Mouse (Mus musculus) kidney, adult 11 months (tissue): ENCODE results near the gene Tsc22d4.
A peak's percentile ranks its signal among the peaks of the same experiment; 100 is the strongest.
"Not testable (repeated sequence)": the region's sequence is repeated elsewhere in the genome, so short reads cannot be mapped to it uniquely, and the experiment has no call there.

ENCODE experiments used
- DNase-seq: peaks from one replicate; pipeline ENCODE4 v3.0.0; 2022

The Tsc22d4 gene

DNA sequence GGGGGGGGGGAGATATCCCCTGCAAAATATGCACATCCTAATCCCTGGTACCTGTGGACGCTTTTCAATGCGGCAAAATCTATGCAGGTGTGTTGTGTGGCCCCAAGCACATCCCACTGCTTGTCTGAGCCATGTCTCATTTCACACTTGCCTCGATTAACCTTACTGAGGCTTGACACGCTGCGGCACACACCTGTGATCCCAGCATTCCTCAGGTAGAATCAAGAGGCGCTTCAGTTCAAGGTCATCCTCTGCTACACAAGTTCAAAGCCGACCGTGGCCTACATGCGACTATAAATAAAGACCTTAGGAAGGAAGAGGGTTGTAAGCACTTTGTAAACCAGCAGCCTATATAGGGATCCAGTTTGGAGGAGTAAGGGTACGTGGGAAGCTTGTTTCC lies 3.5 kb upstream of the Tsc22d4 start:
- DNase-seq = no peak

DNA sequence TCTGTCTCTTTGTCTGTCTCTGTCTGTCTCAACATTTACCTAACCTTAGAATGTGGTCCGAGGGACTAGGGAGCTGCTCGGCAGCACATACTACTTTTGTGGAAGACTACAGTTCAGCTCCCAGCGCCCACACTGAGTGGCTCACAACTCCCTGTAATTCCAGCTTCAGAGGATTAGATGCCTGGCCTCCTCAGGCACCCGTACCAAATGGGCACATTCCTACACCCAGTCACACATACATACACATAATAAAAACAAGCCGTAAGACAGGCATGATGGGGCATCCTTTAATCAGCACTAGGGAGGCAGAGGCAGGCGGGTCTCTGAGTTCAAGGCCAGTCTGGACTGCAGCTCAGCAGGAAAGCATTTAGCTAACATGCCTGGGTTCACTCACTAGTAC lies 2.7 kb upstream of the Tsc22d4 start:
- DNase-seq = no peak

DNA sequence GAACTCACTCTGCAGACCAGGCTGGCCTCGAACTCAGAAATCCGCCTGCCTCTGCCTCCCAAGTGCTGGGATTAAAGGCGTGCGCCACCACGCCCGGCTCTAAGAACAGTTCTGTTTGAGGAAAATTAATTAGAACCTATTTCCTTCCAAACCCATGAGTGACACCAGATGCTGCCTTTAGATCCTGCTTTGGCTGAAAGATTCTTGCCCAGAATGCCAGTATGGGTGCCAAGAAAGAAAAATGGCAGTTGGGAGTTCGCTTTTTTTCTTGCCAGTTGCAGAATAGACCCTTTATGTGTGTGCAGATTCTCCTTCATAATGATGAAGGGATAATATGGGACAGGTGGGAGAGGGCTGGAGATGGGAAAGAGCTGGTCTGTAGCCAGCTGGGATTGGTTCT lies 1.3 kb upstream of the Tsc22d4 start:
- no peak for DNase-seq

DNA sequence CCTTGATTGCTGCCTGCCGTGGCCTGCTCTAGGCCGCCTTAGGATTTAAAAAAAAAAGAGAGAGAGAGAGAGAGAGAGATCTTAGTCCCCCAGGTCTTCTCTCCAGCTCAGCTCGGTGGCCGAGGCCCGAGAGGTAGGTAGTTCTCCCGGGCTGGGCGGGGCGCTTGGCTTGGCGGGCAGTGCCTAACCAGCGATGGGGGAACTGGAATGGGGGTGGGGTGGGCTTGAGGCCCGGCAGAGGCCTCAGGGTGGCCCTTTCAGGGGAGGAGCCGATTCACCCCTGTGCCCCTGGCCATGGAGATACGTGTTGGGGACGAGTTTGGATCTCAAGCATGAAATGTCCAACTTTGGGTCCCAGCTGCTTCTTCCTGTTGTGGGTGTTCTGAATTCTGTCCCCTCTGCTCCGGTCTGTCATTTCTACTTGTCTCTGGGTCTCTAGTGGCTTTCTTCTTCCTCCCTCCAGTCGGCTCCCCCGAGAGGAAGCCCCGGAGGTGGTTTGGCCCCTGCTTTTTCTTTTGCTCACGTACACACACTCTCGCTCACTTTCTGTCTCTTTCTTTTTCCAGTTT lies 836 bp downstream of the Tsc22d4 start:
- no peak for DNase-seq

DNA sequence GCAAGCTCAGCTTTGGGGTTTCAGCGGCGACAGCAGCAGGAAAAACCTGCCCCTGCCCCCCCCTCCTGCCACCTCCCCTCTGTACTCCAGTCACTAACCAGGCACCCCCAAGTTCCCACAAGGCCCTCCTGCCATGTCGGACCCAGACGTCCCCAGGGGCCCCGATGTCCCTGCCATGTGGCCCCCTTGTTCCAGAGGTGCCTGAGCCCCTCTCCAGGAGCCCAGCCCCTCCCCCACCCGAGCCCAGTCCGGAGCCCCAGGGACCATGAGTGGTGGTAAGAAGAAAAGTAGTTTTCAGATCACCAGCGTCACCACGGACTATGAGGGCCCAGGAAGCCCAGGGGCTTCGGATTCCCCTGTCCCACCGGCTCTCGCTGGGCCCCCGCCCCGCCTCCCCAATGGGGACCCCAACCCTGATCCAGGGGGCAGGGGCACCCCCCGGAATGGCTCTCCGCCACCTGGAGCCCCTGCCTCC lies 1.4 kb downstream of the Tsc22d4 start:
- DNase-seq = no peak

DNA sequence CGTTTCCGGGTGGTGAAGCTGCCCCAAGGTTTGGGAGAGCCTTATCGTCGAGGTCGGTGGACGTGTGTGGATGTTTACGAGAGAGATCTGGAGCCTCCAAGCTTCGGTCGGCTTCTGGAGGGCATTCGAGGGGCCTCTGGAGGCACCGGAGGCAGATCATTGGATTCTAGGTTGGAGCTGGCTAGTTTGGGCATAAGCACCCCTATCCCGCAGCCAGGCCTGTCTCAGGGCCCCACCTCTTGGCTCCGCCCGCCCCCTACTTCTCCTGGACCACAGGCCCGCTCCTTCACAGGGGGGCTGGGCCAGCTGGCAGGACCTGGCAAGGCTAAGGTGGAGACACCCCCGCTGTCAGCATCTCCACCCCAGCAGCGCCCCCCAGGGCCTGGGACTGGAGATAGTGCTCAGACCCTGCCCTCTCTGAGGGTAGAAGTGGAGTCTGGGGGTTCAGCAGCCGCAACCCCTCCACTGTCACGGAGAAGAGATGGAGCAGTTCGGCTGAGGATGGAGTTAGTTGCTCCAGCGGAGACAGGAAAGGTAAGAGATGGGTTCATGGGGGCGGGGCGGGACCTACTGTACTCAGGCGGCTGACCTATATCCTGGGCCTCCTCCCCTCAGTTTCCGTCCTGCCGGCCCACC lies 1.9 kb downstream of the Tsc22d4 start:
- DNase-seq = peak; percentile 47

DNA sequence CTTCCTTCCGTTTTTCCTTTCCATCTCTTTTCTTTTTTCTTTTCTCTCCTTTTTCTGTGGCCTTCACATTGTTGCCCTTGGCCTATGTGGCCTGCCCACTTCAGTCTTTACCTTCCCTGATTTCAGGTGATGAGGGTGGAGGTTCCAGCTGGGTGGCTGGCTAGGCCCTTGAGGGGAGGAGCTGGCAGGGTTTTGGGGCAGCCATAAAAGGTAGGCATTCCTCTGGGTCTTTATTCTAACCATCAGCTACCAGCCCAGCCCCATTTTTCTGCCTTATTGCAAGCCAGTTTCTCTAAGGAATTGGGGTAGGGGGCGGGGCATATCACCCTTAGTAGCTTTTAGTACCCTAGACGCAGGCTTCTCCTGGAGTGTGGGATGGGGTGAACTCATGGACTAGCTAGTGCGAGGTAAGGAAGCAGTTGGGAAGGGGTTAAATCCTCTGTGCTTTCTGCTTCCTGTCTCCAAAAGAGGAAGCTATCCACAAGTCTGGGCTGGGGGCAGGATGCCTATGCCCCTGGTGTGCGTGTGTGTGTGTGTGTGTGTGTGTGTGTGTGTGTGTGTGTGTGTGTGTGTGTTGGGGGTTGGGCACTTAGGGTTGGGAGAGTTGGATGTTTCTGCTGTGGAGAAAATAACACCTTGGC lies 2.7 kb downstream of the Tsc22d4 start:
- DNase-seq = peak; percentile 49

DNA sequence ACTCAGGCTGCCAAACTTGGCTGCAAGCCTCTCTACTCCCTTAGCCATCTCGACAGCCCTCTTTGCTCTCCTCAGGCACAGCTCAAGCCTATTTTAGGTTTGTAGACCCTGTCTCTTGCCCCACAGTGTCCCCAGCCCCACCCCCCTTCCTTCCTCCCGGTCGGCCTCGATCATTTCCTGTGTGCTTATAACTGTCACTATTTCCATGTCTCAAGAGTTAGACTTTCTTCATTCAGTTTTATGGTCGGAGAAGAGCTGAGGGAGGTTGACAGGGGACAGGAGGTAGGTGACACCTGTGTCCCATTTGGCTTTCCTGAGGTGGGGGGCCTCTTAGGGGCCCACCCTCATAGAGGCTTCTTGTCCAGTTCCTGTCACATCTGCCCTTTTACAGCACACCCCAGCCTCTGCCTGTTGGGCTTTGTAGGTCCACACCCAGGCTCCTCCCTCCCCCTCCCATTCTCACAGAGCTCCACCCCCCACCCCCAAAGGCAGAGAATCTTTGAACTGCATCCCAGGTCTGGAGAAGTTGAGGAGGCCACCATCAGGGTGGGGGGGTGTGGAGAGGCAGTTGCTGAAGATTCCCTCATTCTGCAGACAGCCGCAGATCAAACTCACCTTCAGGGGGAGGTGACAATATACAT lies 3.8 kb downstream of the Tsc22d4 start:
- DNase-seq = no peak

DNA sequence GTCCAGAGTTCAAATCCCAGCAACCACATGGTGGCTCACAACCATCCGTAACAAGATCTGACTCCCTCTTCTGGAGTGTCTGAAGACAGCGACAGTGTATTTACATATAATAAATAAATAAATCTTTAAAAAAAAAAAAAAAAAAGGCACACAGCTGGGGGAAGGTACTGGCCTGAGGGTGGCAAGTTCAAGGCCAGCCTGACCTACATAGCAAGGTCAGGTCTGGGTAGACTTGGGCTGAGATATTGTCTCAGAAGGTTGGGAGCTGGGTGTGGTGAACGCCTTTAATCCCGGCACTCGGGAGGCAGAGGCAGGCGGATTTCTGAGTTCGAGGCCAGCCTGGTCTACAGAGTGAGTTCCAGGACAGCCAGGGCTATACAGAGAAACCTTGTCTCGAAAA lies 4.7 kb downstream of the Tsc22d4 start:
- not testable (repeated sequence) for DNase-seq

DNA sequence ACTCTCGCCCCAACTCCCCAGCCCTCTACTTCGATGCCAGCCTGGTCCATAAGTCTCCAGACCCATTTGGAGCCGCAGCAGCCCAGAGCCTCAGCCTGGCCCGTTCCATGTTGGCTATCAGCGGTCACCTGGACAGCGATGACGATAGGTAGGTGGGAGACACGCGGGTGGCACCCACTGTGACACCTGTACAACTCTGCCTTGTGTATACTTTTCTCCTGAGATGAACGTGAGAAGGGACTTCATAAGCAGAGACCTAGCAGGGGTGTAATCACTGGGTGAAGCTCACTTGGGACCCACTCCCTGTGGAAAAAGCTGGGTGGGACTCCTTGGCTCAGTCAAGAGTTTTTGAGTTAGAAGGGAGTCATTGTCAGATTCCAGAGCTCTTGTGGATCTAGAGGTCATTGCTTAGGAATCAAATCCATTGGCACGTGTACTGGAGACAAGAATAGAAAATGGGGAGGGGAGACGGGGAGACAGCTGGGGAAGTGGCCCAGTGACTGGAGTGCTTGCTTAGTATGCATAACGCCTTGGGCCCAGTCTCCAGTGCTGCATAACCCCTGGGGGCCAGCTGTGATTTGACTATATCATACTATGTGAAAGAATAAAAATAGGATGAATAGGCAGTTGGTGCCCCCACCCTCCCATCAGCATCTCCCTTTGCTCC lies 5.8 kb downstream of the Tsc22d4 start:
- DNase-seq = no peak

DNA sequence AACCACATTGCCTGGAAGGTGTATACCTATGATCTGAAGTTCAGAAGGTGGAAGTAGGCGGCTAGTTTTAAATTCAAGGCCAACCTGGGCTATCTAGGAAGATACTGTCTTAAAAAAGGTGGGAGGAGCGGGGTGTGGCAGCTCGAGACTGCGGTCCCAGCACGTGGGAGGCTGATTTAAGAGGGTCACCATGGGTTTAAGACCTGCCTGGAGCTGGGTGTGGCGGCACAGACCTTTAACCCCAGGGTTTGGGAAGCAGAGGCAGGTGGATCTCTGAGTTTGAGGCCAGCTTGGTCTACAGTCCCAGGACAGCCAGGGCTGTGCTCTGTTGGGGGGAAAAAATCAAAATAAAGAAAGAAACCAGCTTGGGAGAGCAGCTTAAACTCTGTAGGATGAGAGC lies 6.5 kb downstream of the Tsc22d4 start:
- DNase-seq = no peak

DNA sequence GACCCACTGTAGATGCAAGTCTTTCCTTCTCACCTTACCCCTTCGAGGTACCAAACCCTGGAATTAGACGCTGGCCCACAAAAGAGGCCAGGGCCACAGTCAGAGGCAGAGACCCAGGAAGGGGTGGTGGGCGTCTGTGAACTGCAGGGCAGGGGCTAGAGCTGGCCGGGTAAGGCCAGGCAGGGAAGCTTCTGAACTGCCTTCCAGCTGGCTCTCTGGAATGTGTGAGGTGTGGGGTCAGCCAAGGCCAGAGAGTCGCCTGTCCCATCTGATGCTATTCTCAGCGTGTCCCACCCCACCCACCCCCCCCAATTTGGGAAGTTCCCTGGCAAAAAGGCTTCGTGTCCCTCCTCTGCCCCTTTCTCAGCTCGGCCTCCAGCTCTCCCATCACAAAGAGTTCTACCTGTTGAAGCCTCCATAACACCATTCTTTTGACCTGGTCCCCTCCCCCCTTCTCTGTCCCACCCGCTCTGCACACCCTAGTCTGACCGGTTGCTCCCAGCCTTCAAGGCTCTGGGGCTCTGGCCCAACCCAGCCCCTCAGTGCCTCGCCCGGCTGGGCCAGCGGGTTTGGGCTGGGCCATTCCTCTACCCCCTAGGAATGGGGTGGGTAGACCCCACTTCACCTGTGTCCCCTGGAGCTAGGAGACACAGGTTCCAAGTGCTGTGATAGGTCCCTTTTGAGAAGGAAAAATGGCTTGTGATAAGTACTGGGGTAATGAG lies 7.7 kb downstream of the Tsc22d4 start:
- DNase-seq = no peak

DNA sequence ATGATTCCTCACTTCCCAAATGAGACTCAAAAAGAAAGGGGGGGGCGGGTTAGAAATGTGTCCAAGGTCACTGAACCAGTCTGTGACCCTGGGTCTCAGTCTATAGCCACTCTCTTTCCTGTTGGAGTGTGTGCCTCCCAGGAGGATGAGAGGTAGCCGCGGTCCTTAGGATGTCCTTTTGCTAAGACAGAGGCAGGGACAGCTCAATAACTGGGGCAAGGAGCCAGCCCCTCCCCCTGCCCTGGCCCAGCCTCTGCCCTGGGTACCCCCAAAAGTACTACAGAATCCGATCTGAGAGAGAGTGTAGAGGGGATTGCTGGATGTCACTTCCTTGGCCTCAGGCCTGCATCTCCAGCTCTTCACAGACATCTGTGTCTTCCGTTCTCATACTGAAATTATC lies 9.9 kb downstream of the Tsc22d4 start:
- DNase-seq = peak; percentile 4

DNA sequence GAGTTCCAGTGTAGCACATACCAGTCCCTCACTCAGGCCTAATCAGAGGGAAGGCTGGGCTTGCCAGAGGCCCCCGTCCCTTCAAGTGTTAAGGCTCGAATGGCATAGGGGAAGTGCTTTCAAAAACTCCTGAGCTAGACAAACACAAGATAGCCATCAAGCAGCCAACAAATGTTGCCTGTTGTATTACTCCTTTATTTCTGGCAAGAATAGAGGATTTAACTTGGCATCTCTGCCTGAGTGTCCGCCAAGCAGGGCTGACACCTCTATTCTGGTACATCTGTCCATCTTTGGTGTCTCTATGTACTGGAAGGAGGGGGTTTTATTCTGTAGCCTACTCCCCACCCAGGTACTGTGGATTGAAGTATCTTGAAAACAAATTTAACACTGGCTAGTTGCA lies 10.6 kb downstream of the Tsc22d4 start:
- peak; percentile 4 for DNase-seq

DNA sequence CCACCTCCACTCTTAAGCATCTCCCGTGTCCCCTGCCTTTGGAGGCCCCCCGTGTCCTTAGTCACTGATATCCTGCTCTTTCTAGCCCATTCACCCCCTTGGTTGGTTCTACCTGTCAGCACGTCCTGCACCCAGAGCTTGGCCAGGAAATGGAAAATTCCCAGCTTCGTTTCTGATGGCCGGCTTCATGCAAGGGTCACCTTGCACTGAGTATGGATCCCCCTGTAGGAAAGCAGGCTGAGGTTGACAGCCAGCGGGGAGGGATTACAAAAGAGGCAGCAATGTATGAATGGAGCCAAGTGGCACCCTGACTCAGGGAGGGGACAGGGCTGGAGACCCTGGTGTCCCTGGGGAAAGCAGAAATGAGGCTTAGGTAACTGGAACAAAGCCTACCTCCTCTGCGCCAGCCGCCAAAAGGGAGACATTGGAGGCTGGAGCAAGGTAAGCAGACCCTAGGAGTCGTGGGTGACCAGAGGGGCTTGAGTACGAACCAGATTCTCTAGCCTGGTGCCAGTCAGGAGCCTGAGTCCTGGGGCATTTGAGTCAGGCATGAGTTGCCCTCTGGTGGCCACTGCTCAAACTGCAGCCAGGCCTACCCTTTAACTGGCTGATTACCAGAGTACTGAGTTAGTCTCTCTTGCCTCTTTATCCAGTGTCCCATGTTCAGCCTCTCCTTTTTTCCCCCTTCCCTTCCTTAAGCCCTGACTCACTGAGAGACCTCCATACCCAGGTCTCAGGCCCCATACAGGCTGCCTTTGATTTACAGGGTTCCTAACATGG lies 11.5 kb downstream of the Tsc22d4 start:
- peak; percentile 87 for DNase-seq

DNA sequence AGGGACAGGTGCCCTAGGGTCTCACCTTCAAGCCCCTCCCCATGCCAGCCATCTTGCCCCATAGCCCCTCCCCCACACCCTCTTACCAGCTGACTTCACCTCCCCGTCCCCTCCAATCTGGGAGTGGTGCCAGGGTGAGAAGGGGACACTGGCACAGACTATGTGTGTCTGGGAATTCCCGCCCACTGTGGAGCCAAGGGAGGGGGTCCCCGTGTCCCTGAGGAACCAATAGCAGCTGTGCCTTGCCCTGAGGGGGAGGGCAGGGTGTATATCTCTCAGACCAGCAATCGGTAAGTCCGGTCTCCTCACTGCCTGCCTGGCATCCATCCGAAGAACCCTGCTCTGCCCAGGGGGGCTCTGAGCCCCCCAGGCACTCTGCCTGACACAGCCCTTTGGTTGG lies 12.4 kb downstream of the Tsc22d4 start:
- peak; percentile 43 for DNase-seq

DNA sequence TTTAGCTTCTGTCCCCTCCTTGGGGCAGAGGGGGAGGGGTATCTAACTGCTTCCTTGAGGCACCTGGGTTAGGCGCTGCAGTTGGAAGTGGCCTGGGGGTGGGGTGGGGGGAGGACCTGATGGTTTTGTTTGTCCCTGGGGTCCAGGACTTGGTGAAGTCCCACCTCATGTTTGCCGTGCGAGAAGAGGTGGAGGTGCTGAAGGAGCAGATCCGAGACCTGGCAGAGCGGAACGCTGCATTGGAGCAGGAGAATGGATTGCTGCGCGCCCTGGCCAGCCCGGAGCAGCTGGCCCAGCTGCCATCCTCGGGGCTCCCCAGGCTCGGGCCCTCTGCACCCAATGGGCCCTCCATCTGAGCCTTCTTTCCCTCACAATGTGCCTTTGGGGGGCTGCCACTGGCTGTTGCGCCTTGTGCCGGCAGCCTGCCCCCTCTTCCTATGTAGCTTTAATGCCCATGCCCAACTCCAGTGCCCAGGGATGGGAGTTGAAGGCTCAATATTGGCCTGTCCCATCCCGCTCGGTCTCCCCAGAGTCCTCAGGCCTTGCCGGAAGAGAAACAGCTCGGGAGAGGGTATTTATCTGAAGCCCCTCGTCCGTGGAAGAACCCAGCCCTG lies 13.5 kb downstream of the Tsc22d4 start:
- peak; percentile 6 for DNase-seq

DNA sequence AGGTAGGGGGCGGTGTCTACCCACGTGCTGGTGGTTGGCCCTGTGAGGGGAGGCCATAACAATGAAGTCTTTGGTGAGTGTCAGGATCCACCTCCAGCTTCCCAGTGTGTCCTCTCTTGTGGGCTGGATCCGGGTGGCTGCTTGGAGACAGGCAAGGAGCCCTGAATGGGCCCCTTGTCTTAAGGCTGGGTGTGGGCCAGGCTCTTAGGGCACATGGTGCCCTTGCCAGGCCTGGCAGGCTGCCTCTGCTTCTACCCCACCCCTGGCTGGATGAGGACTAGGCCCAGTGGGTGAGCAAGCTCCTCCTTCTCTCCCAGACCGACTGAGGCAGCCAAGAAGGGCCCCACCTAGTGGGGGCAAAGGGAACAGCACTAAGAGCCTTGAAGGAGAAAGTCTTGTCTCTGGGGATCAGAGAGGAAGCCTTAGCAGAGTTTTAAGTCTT lies 14.5 kb downstream of the Tsc22d4 start:
- peak; percentile 92 for DNase-seq

DNA sequence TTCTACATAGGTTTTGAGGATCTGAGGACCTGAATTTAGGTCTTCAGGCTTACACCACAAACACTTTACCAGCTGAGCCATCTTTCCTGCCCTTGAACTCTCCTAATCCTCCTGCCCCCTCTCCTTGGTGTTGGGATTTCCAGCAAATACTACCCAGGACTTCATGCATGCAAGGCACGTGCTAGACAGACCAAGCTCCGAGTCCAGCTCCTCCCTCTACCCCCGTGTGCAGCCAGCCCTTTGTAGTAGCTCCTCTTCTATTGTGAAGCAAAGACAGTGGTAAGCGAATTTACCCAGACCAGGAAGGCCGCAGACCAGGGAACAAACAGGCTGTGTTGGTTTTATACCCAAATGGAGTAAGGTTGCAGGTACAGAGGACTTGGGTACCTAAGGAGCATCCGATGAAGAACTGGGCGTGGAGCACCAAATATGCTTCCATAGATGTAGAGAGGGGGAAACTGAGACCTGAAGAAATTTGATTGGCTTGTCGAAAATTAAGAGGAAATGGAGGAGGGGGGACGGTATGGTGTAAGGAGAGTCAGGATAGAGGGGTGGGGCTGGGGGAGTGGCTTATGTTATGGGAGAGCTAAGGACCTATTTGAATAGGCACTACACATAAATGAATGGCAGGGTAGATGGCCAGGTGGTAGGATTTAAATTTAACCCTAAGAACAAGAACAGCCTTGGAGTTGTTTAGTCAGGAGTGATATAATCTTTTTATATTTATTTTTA lies 19.2 kb downstream of the Tsc22d4 start:
- DNase-seq = peak; percentile 5

DNA sequence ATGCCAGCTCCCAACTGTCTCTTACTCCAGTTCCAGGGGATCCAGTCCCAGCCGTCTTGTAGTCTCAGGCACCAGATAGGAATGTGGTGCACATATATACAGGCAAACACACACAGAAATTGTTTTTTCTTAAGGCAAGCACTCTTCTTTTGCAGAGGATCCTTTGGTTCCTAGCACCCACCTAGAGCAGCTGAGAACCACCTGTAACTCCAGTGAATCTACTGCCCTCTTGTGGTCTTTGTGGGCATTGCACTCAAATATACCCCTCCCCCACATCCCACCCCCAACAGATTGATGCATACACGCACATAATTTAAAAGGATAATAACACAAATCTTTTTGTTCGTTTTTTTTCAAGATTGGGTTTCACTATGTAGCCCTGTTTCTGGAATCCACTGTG lies 20.7 kb downstream of the Tsc22d4 start:
- no peak for DNase-seq

DNA sequence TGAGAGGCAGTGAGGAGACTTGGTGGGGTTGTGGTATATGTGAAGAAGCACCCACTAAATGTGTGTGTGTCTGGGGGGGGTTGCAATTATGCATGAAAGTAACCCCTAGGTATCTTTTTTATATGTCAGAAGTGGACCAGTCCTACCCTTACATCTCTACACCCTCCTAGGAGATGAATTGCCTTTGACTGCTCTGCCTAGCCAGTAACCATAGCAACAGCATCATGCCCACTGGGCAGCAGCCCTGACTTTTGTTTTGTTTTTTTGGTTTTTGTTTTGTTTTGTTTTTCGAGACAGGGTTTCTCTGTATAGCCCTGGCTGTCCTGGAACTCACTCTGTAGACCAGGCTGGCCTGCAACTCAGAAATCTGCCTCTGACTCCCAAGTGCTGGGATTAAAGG lies 22.9 kb downstream of the Tsc22d4 start:
- no peak for DNase-seq
